Mouse (Mus musculus): Measurements from ENCODE around the gene Rgs12. TPM values are rescaled to one million over a fixed set of nuclear protein-coding genes. Genes with fewer than 3 reads are reported as not detected.

Rgs12 gene
- polyA plus RNA-seq, 1 experiment from 2014 or later: 29.3 TPM

DNA sequence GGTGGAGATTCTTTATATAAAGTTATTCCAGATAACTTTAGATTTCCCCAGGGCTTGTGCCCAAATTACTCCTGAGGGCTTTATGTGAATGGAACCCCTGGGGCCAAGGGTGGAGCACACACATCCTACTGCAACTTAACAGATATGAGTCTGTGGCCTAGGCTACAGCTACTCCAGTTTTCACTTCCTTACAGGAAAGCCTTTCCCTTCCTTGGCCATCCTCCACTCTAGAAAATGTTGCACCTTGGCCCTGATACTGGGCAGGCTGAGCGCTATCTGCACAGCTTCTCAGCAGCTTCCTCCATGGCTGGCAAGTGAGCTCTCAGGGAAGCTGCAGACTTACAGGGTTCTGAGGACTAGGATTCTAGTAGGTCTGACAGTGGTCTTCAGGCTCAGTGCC, 80.1 kb downstream of the Rgs12 start:
- no peaks in the 10 kb centered on the region for H3K4me1 ChIP-seq (ENCODE audit: control insufficient read depth, insufficient read depth, low read length)
- no peak overlapping the region for H3K27ac ChIP-seq (ENCODE audit: low read depth, low read length)
- no peak for ATAC-seq (ENCODE audit: low FRiP score, low TSS enrichment)
- WGBS: 93% methylated on average over 1 of the region's 1 CpGs
- H3K36me3 ChIP-seq (ENCODE audit: control insufficient read depth, insufficient read depth, low read length): peaks cover 80% of the 10 kb centered on the region
- H3K27me3 ChIP-seq (ENCODE audit: control insufficient read depth, insufficient read depth, low read length): no peaks in the 10 kb centered on the region
- H3K4me2 ChIP-seq (replicated peaks; ENCODE audit: low read depth, low read length): no peak overlapping the region
- no peak overlapping the region for H3K9ac ChIP-seq (ENCODE audit: low read depth, low read length)
- H3K4me3 ChIP-seq (ENCODE audit: low read length): no peak overlapping the region
- no peaks in the 10 kb centered on the region for H3K9me3 ChIP-seq (ENCODE audit: control insufficient read depth, low read length)

DNA sequence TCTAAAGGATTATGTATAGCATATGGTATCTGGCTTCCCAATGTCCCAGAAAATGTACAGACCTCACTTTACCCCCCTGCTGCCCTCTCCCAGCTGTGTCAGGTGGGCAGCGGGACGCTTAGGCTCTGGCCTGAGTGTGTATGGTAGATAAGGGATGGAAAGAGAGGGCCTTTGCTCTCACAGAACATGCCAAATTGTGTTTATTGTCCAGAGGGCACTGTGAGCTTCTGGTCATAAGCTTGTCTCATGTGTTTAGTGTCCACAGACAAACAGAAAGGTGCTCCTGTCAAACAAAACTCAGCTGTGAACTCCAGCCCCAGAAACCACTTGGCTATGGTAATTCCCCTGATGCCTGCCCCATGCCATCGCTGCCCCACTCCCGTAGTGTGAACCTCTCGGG, 80.5 kb downstream of the Rgs12 start:
- Histone ChIP-seq H3K9ac (ENCODE audit: low read depth, low read length) (no peak overlapping the region), H3K27me3 (ENCODE audit: control insufficient read depth, insufficient read depth, low read length) (no peaks in the 10 kb centered on the region), H3K27ac (ENCODE audit: low read depth, low read length) (no peak overlapping the region), H3K4me3 (ENCODE audit: low read length) (no peak overlapping the region), H3K4me1 (ENCODE audit: control insufficient read depth, insufficient read depth, low read length) (no peaks in the 10 kb centered on the region), H3K9me3 (ENCODE audit: control insufficient read depth, low read length) (no peaks in the 10 kb centered on the region), H3K36me3 (ENCODE audit: control insufficient read depth, insufficient read depth, low read length) (peaks cover 80% of the 10 kb centered on the region), H3K4me2 (replicated peaks; ENCODE audit: low read depth, low read length) (no peak overlapping the region)
- no peak for ATAC-seq (ENCODE audit: low FRiP score, low TSS enrichment)
- 93% methylated on average over 5 of the region's 5 CpGs for WGBS

DNA sequence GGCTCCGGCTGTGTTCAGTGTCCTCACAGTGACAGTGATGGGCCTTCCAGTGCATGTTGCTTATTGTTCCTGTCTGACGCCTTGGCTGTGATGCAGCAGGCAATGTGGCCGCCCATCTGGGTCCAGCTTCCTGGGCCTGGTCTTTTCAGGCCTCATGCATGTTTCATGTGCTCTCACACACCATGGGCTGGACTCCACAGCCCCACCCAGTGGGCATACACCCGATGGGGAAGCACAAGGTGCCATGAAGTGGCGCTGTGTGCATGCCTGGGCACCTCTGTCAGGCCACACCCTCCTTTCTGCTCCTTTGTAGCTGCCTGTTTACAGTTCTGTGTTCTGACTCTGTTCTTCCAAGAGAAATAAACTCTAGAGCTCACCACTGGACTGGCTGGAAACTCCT, 83.8 kb downstream of the Rgs12 start:
- Histone ChIP-seq H3K4me3 (ENCODE audit: low read length) (no peak overlapping the region), H3K27me3 (ENCODE audit: control insufficient read depth, insufficient read depth, low read length) (no peaks in the 10 kb centered on the region), H3K36me3 (ENCODE audit: control insufficient read depth, insufficient read depth, low read length) (peaks cover 61% of the 10 kb centered on the region), H3K9ac (ENCODE audit: low read depth, low read length) (no peak overlapping the region), H3K4me2 (replicated peaks; ENCODE audit: low read depth, low read length) (no peak overlapping the region), H3K4me1 (ENCODE audit: control insufficient read depth, insufficient read depth, low read length) (no peaks in the 10 kb centered on the region), H3K27ac (ENCODE audit: low read depth, low read length) (no peak overlapping the region), H3K9me3 (ENCODE audit: control insufficient read depth, low read length) (no peaks in the 10 kb centered on the region)
- ATAC-seq (ENCODE audit: low FRiP score, low TSS enrichment): no peak
- WGBS: 80% methylated on average over 5 of the region's 5 CpGs

- Histone ChIP-seq H3K4me3 (ENCODE audit: low read length) (no peak overlapping the region), H3K4me2 (replicated peaks; ENCODE audit: low read depth, low read length) (no peak overlapping the region), H3K9ac (ENCODE audit: low read depth, low read length) (no peak overlapping the region), H3K27ac (ENCODE audit: low read depth, low read length) (no peak overlapping the region), H3K27me3 (ENCODE audit: control insufficient read depth, insufficient read depth, low read length) (no peaks in the 10 kb centered on the region), H3K36me3 (ENCODE audit: control insufficient read depth, insufficient read depth, low read length) (peaks cover 55% of the 10 kb centered on the region), H3K9me3 (ENCODE audit: control insufficient read depth, low read length) (no peaks in the 10 kb centered on the region), H3K4me1 (ENCODE audit: control insufficient read depth, insufficient read depth, low read length) (no peaks in the 10 kb centered on the region)
- no peak for ATAC-seq (ENCODE audit: low FRiP score, low TSS enrichment)
- 78% methylated on average over 1 of the region's 1 CpGs for WGBS
Observed at GRCm38 (mm10) chr5:35033619-35034018, 84.4 kb downstream of the Rgs12 start.

DNA sequence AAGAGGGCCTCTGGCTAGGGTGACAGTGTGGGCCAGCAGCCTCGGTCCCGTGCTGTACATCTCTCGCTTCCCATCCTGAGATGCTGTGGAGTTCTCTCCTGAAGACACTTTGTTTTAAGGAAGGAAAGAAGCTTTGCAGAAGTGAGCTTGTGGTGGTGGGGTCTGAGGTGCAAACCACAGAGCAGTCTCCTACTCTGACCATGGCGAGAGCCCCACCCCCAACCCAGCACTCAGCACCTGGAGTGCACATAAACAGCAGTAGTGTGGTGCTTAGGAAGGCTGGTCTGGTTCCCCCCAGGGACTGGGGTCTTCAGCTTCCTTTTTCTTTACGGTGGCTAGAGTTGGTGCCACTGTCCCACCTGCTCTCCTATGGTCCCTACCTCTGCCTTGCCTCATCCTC, 85.9 kb downstream of the Rgs12 start:
- Histone ChIP-seq H3K9me3 (ENCODE audit: control insufficient read depth, low read length) (no peaks in the 10 kb centered on the region), H3K36me3 (ENCODE audit: control insufficient read depth, insufficient read depth, low read length) (peaks cover 40% of the 10 kb centered on the region), H3K9ac (ENCODE audit: low read depth, low read length) (no peak overlapping the region), H3K4me1 (ENCODE audit: control insufficient read depth, insufficient read depth, low read length) (no peaks in the 10 kb centered on the region), H3K4me2 (replicated peaks; ENCODE audit: low read depth, low read length) (no peak overlapping the region), H3K27ac (ENCODE audit: low read depth, low read length) (no peak overlapping the region), H3K27me3 (ENCODE audit: control insufficient read depth, insufficient read depth, low read length) (no peaks in the 10 kb centered on the region), H3K4me3 (ENCODE audit: low read length) (no peak overlapping the region)
- no peak for ATAC-seq (ENCODE audit: low FRiP score, low TSS enrichment)
- 91% methylated on average over 5 of the region's 5 CpGs for WGBS

GRCm38 (mm10) chr5:35035795-35036194, 86.5 kb downstream of the Rgs12 start:
- no peak for ATAC-seq (ENCODE audit: low FRiP score, low TSS enrichment)
- H3K27me3 ChIP-seq (ENCODE audit: control insufficient read depth, insufficient read depth, low read length): no peaks in the 10 kb centered on the region
- H3K4me2 ChIP-seq (replicated peaks; ENCODE audit: low read depth, low read length): no peak overlapping the region
- H3K9me3 ChIP-seq (ENCODE audit: control insufficient read depth, low read length): no peaks in the 10 kb centered on the region
- H3K27ac ChIP-seq (ENCODE audit: low read depth, low read length): no peak overlapping the region
- no peak overlapping the region for H3K9ac ChIP-seq (ENCODE audit: low read depth, low read length)
- peaks cover 35% of the 10 kb centered on the region for H3K36me3 ChIP-seq (ENCODE audit: control insufficient read depth, insufficient read depth, low read length)
- H3K4me1 ChIP-seq (ENCODE audit: control insufficient read depth, insufficient read depth, low read length): 0 out of 2 replicates have a peak, but pooled peaks cover 1% of the 10 kb centered on the region
- WGBS: 64% methylated on average over 4 of the region's 4 CpGs
- no peak overlapping the region for H3K4me3 ChIP-seq (ENCODE audit: low read length)

GRCm38 (mm10) chr5:35037438-35037837, 88.2 kb downstream of the Rgs12 start:
- no peak for ATAC-seq (ENCODE audit: low FRiP score, low TSS enrichment)
- Histone ChIP-seq H3K4me3 (ENCODE audit: low read length) (no peak overlapping the region), H3K27me3 (ENCODE audit: control insufficient read depth, insufficient read depth, low read length) (no peaks in the 10 kb centered on the region), H3K9me3 (ENCODE audit: control insufficient read depth, low read length) (no peaks in the 10 kb centered on the region), H3K9ac (ENCODE audit: low read depth, low read length) (no peak overlapping the region), H3K4me2 (replicated peaks; ENCODE audit: low read depth, low read length) (no peak overlapping the region), H3K4me1 (ENCODE audit: control insufficient read depth, insufficient read depth, low read length) (peaks cover 7% of the 10 kb centered on the region; the same call in 1 of the 2 replicates), H3K27ac (ENCODE audit: low read depth, low read length) (no peak overlapping the region), H3K36me3 (ENCODE audit: control insufficient read depth, insufficient read depth, low read length) (peaks cover 22% of the 10 kb centered on the region)

DNA sequence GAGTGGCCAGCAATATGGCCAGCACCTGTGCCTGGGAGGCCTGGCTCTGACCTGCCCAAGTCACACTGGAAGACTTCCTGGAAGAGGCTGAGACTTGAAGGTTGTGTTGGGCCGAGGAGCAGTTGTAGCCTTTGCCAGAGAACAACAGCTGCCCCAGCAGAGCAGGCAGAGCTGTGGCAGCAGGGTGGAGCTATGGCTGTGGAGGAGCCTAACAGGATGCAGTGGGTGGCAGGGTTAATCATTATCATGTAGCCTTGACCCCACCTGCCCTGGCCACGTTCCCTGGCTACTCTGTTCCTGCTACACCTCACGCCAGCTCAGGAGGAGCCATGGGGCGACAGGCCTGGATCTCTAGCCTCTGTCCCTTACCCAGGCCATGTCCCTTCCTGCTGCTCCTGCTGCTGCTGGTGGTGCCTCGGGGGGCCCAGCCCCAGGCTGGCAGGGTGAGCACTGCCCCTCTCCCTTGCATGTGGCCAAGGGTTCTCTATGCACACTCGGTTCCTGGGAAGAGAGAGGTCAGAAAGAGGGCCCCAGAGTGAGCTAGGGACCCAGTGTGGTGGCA, 92.1 kb downstream of the Rgs12 start, which contains the start of gene Hgfac:
Gene Hgfac, plus strand, starts transcription at position 242 of the 562 bp plus-strand sequence.
- Histone ChIP-seq H3K4me1 (ENCODE audit: control insufficient read depth, insufficient read depth, low read length) (peaks cover 7% of the 10 kb centered on the region; the same call in 1 of the 2 replicates), H3K36me3 (ENCODE audit: control insufficient read depth, insufficient read depth, low read length) (no peaks in the 10 kb centered on the region), H3K27me3 (ENCODE audit: control insufficient read depth, insufficient read depth, low read length) (no peaks in the 10 kb centered on the region), H3K4me2 (replicated peaks; ENCODE audit: low read depth, low read length) (no peak within 1 kb of the TSS), H3K9ac (ENCODE audit: low read depth, low read length) (no peak within 1 kb of the TSS), H3K9me3 (ENCODE audit: control insufficient read depth, low read length) (no peaks in the 10 kb centered on the region), H3K4me3 (ENCODE audit: low read length) (no peak within 1 kb of the TSS), H3K27ac (ENCODE audit: low read depth, low read length) (no peak within 1 kb of the TSS)
- ATAC-seq (ENCODE audit: low FRiP score, low TSS enrichment): peak; percentile 53; the same call in 1 of the 2 replicates
- WGBS: 53% methylated on average over 6 of the region's 6 CpGs

GRCm38 (mm10) chr5:35042431-35043109, 93.3 kb downstream of the Rgs12 start:
- ATAC-seq (ENCODE audit: low FRiP score, low TSS enrichment): peak; percentile 1; the same call in 1 of the 2 replicates
- Histone ChIP-seq H3K27me3 (ENCODE audit: control insufficient read depth, insufficient read depth, low read length) (no peaks in the 10 kb centered on the region), H3K9ac (ENCODE audit: low read depth, low read length) (no peak overlapping the region), H3K4me2 (replicated peaks; ENCODE audit: low read depth, low read length) (no peak overlapping the region), H3K4me3 (ENCODE audit: low read length) (no peak overlapping the region), H3K9me3 (ENCODE audit: control insufficient read depth, low read length) (no peaks in the 10 kb centered on the region), H3K27ac (ENCODE audit: low read depth, low read length) (no peak overlapping the region), H3K4me1 (ENCODE audit: control insufficient read depth, insufficient read depth, low read length) (peaks cover 7% of the 10 kb centered on the region; the same call in 1 of the 2 replicates), H3K36me3 (ENCODE audit: control insufficient read depth, insufficient read depth, low read length) (no peaks in the 10 kb centered on the region)
- 62% methylated on average over 10 of the region's 10 CpGs for WGBS

All from kidney, embryonic 14.5 days (tissue).